Mouse (Mus musculus) erythroblast, embryonic 14.5 days (primary cell): ENCODE results near the gene Itih4.

Experiments used
- GATA1 ChIP-seq: IDR thresholded peaks from 2 replicates; pipeline ENCODE4 v1.6.1; 2012; ENCODE audit warnings: low read length, inconsistent platforms, mixed read lengths
- TAL1 ChIP-seq: IDR thresholded peaks from 3 replicates; pipeline ENCODE4 v1.6.1; 2012; ENCODE audit warnings: low read length, inconsistent platforms, mixed read lengths

DNA sequence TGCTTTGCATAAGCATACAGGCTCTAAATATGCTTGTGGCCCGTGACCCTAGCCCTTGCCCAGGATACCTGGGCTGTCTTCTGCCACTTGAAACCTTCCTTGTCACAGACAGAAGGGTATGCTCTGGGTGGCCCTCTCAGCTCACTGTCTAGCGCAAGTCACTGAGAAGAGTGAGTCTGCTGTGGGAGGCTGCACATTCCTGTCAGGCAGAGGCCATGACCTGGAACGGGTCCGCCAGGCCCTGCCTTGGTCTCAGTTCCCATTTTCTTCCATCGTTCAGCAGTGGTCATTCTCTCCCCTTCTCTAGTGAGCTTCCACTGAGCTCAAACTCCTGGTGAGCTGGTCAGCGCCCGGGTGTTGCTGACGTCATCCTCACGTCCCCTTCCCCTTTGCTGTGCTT is 10.3 kb upstream of the Itih4 start:
- TF ChIP-seq GATA1 (no peak), TAL1 (no peak)
